Mouse (Mus musculus): ENCODE data around the gene Atp1a2.
"Not testable (repeated sequence)": the region's sequence is repeated elsewhere in the genome, so short reads cannot be mapped to it uniquely, and the experiment has no call there.

The Atp1a2 gene

DNA sequence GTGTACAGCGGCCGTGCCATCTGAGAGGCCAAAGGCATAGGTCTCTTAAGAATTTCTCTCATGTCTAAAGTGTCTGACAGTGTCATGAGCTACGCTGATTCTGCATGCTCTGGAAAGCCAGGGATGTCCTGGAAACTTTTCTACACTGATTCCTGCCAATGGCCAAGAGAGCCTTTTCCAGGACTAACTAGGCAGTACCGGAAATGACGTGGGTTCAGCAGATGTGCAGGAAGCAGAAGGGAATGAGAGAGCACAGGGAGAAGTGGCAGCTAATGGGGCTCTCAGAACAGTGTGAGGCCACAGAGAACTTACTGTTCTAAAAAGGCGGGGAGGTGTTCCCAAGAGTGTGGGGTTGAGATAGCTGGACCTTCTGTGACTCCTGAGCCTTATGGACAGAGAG is 24.5 kb downstream of the Atp1a2 start:
- DNase-seq (ENCODE audit: low spot score in 2 of 2): no peak

DNA sequence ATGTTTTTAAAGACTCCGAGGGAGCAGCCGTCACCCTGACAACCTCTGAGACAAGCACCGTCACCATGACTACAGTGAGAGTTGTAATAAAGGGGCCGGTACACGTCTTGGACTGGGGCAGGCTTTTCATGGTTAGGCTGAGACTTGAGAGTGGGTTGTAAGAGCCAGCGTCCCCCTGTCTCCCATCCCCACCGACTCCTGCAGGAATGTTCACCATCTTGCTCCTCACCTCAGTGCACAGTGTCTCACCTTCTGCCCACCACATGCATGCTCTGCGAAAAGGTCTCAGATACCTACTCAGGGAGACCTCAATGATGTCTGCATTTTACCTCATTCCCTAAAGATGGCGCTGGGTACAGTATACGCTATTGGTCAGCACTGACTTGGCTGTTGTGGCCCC is 26.1 kb downstream of the Atp1a2 start:
- DNase-seq (ENCODE audit: low spot score in 2 of 2): no peak

- no peak for DNase-seq (ENCODE audit: low spot score in 2 of 2)
Observed at GRCm38 (mm10) chr1:172271208-172271607, 26.7 kb downstream of the Atp1a2 start.

GRCm38 (mm10) chr1:172261477-172262078 is 36.3 kb downstream of the Atp1a2 start, which contains the start of gene Igsf8:
Igsf8 (plus strand) TSS chr1:172261641.
- DNase-seq (ENCODE audit: low spot score in 2 of 2): no peak

DNA sequence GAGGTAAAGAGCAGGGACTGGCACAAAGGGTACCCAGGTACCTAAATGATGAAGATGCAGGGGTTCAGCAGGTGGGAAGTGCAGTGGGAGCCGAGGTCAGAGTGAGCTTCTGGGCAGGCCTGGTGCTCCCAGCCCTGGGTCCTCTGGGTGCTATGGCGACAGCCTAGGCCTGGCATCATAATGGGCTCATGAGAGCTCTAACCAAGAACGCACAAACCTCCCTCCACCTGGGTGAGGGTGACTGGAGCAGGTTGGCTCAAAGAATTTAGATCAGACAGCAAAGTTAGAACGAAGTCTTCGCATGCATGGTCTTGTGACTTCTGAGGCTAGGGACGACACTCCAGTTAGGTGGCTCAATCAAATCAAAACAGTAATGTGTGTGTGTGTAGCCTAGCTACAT is 39.5 kb downstream of the Atp1a2 start, which contains the start of gene Atp1a4:
Gene Atp1a4 (minus strand): TSS at position 101 of the 400 bp plus-strand sequence.
- no peak for DNase-seq (ENCODE audit: low spot score in 2 of 2)

DNA sequence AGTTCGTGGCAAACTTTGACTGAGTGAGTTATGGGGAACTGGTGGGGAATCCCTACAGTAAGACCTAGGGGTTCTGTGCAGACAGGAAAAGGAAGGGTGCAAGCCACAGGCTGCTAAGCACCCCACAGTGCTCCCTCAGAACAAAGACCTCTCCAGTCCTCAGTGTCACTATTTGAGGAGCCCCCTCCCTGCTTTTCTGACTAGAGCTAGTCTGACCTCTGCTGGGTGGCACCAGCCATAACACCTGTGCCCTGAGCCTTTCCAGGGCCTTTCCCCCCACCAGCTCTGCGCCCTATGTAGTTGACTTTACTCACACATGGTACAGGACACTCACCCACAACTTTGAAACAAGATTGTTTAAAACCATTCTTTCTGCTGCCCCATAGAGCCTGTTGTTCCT is 50.2 kb downstream of the Atp1a2 start:
- DNase-seq (ENCODE audit: low spot score in 2 of 2): no peak

GRCm38 (mm10) chr1:172247216-172247615 is 50.6 kb downstream of the Atp1a2 start:
- DNase-seq (ENCODE audit: low spot score in 2 of 2): peak in 1 of 2 experiments; percentile 30

DNA sequence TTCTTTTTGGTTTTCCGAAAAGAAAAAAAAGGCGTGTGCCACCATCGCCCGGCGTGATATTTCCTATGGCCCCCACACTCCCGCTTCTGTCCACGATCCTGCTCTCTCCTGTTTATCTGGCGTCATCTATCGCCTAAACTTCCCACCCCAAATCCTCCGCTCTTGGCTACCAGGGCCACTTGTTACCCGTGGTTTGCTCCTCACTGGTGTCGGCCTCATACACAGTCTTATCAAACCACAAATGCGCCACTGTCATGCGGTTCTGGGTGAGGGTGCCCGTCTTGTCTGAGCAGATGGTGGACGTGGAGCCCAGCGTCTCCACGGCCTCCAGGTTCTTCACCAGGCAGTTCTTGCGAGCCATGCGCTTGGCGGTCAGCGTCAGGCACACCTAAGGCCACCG is 53.2 kb downstream of the Atp1a2 start:
- DNase-seq (ENCODE audit: low spot score in 2 of 2): not testable (repeated sequence)

DNA sequence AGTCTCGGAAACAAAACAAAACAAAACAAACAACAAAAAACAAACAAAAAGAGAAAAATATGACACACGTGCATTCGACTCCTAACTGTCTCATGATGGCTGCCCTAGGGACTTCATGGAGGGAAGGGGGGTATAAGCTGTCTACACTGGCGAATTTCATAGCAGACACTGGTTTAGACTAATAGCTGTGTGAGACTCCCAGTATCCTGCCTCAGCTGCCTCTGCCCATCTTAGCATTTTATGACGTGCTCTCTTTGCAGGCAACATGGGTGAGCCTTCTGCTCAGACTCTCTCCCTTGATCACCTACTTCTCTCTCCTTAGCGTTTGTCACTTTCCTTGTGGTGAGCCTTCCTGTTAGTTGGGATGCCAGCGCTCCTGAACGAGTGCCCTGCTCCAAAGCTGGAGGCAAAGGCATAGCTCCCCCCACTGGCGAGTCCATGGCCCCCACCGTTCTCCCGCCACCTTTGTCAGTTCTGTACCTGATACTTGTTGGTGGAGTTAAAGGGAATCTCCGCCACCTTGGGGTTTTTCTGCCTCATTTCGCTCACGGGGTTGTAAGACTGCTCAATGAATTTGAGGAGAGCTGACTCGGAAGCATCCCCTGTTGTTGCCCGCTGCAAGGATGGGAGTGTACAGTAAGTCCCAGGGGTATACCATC is 54.2 kb downstream of the Atp1a2 start:
- no peak for DNase-seq (ENCODE audit: low spot score in 2 of 2)

GRCm38 (mm10) chr1:172242401-172242800 is 55.5 kb downstream of the Atp1a2 start:
- DNase-seq (ENCODE audit: low spot score in 2 of 2): no peak

- no peak for DNase-seq (ENCODE audit: low spot score in 2 of 2)
Observed at GRCm38 (mm10) chr1:172240945-172241708, 56.7 kb downstream of the Atp1a2 start.

DNA sequence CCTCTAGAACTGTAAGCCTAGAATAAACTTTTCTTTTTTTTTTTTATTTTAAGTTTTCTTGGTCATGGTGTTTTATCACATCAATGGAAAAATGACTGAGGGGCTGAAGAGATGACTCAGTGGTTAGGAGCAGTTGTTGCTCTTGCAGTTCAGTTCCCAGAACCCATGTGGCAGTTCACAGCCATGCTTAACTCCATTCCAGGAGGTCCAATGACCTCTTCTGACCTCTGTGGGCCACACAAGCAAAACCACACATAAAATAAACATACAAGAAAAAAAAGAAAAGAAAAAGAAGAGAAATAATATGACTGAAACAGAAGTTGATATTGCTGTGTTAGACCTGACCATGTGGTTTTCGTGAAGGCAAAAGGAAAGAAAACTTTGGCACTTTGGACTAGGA is 68.6 kb downstream of the Atp1a2 start:
- no peak for DNase-seq (ENCODE audit: low spot score in 2 of 2)

DNA sequence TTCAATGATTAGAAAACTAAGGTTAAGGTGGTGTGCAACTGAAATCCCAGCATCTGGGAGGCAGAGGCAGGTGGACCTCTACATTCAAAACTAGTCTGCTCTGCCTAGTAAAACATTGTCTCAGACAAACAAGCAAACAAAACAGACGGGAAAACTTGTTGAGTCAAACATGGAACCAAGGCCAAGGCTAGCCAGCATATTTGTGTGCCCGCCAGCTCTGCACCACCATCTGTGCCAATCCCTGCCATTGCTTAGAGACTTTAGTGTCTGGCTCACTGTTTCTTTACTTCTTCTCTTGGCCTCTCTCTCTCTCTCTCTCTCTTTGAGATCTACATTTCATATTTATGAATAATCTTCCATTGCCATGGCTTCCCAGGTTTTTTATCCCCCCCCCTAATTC is 69.7 kb downstream of the Atp1a2 start:
- DNase-seq (ENCODE audit: low spot score in 2 of 2): no peak

Data from left cerebral cortex, adult 9 months (tissue).